Mouse (Mus musculus): ENCODE results near the gene Rnf38.

DNA sequence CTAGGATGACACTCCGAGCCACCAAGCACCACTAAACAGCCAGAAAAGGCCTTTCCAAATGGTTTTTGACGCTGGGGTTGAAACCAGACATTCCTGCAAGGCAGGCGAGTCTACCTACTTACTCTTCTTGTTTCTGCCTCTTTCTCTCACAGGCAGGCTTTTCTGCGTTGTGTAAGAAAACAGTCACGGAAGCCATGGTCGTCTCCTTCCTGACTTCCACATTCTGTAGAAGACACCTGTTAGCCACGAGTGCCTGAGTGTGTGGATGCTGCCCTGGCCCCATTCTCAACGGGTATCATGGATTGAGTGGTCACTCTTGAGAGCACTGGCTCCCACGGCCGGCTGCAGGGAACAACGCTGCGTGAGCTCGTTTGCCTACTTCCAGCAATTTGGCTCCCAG lies 118.5 kb downstream of the Rnf38 start:
- TF ChIP-seq POLR2A (IDR thresholded peaks at IDR 0.05; ENCODE audit: insufficient read depth, low read depth, low read length), result no peak
- TF ChIP-seq CTCF (IDR thresholded peaks at IDR 0.05; ENCODE audit: insufficient read depth, low read depth, low read length), result no peak

All from olfactory bulb, adult 2 months (tissue).